In genomic region chr2:104817555-104818330, GRCm38 (mm10) we compare ENCODE assay signal across 8 mouse cellular contexts. TPM values are rescaled to one million over a fixed set of nuclear protein-coding genes. Genes with fewer than 3 reads are reported as not detected.
A peak's percentile ranks its signal among the peaks of the same experiment; 100 is the strongest.
DNase-seq lines count a peak whose midpoint lies in the region; ATAC-seq and TF ChIP-seq lines count a peak whose summit lies in the region.

No protein-coding gene starts in this region.

- ATAC-seq in heart, embryonic 14.5 days (ENCODE audit: insufficient number of reproducible peaks, insufficient read depth, low FRiP score, low read depth) = no peak
- no peak for ATAC-seq in liver, embryonic 16.5 days (ENCODE audit: low read depth)
- ATAC-seq in megakaryocyte-erythroid progenitor cell, adult 5-6 weeks (replicated peaks; ENCODE audit: low FRiP score, low TSS enrichment, poor library complexity, severe bottlenecking) = no peak

- H3K9me3 ChIP-seq in heart, embryonic 14.5 days (ENCODE audit: control insufficient read depth, low read length) = no peaks in the 10 kb centered on the region
- H3K9me3 ChIP-seq in liver, embryonic 16.5 days (replicated peaks; ENCODE audit: control insufficient read depth, low read length) = no peaks in the 10 kb centered on the region

- no peak for TF ChIP-seq CTCF in layer of hippocampus, adult 2 months (conservative IDR thresholded peaks at IDR 0.05)

- no peaks in the 10 kb centered on the region for H3K36me3 ChIP-seq in heart, embryonic 14.5 days (ENCODE audit: control insufficient read depth, insufficient read depth, low read length)
- H3K36me3 ChIP-seq in liver, embryonic 16.5 days (ENCODE audit: control insufficient read depth, insufficient read depth) = no peaks in the 10 kb centered on the region

- H3K4me1 ChIP-seq in heart, embryonic 14.5 days (ENCODE audit: control insufficient read depth in 2 of 2, insufficient read depth in 2 of 2, low read length in 2 of 2) = peaks cover 0 to 21% of the 10 kb centered on the region in 2 experiments; a peak in 1 of 4 replicates
- H3K4me1 ChIP-seq in liver, embryonic 16.5 days (ENCODE audit: control insufficient read depth, low read depth, low read length) = peaks cover 18% of the 10 kb centered on the region

- 2% methylated on average over 15 of the region's 15 CpGs for WGBS in heart, embryonic 14.5 days
- 4% methylated on average over 15 of the region's 15 CpGs for WGBS in liver, embryonic 16.5 days (ENCODE audit: insufficient replicate concordance)

- peak overlapping the region; percentile 95 for H3K27ac ChIP-seq in layer of hippocampus, adult 2 months
- H3K27ac ChIP-seq in heart, embryonic 14.5 days (replicated peaks in 1 of 2; ENCODE audit: control insufficient read depth in 1 of 2, insufficient read depth in 1 of 2, low read depth in 2 of 2, low read length in 2 of 2) = peak overlapping the region; percentile 92 to 95
- H3K27ac ChIP-seq in liver, embryonic 16.5 days (ENCODE audit: low read length) = peak overlapping the region; percentile 89; the same call in 1 of the 2 replicates

- H3K9ac ChIP-seq in heart, embryonic 14.5 days (ENCODE audit: low read length) = peak overlapping the region; percentile 99
- peak overlapping the region; percentile 87 for H3K9ac ChIP-seq in liver, embryonic 16.5 days (ENCODE audit: low read depth, low read length)

- peak overlapping the region; percentile 87 for H3K4me3 ChIP-seq in layer of hippocampus, adult 2 months
- peak overlapping the region; percentile 78 to 86; a peak in 3 of 4 replicates for H3K4me3 ChIP-seq in heart, embryonic 14.5 days (ENCODE audit: control insufficient read depth in 1 of 2, insufficient read depth in 1 of 2, low read depth in 1 of 2, low read length in 2 of 2)
- peak overlapping the region; percentile 86 for H3K4me3 ChIP-seq in liver, embryonic 16.5 days (ENCODE audit: low read depth, low read length)

- H3K4me2 ChIP-seq in heart, embryonic 14.5 days (ENCODE audit: low read length) = peak overlapping the region; percentile 79
- H3K4me2 ChIP-seq in liver, embryonic 16.5 days (ENCODE audit: low read depth, low read length) = peak overlapping the region; percentile 97

- H3K27me3 ChIP-seq in heart, embryonic 14.5 days (ENCODE audit: control insufficient read depth, insufficient read depth, low read length) = no peaks in the 10 kb centered on the region
- no peaks in the 10 kb centered on the region for H3K27me3 ChIP-seq in liver, embryonic 16.5 days (ENCODE audit: control insufficient read depth, insufficient read depth, low read depth, low read length)

- DNase-seq in layer of hippocampus, adult 2 months (ENCODE audit: low spot score in 2 of 2) = no peak
- no peak for DNase-seq in layer of hippocampus, postnatal 10 days (ENCODE audit: low spot score in 2 of 2)
- DNase-seq in NIH3T3 (ENCODE audit: low read depth) = peak; percentile 3
- DNase-seq in cerebellum, adult 9-11 months = no peak
- DNase-seq in lung, postnatal 4 days = no peak

RNA-seq across cellular contexts. Expression of gene Qser1, which starts 1.2 kb away (rescaled TPM):
- 10 to 100 TPM in 1 of 2 experiments, 1 to 10 TPM in 1; 9.8 to 11.3 TPM for total RNA-seq in layer of hippocampus, adult 2 months (2021)
- 10 to 100 TPM; 13.5 to 16.1 TPM for total RNA-seq in layer of hippocampus, postnatal 10 days (2021)
- polyA plus RNA-seq in heart, embryonic 14.5 days (2014; fragmentation: Nextera tagmentation; extraction: Ambion mirVana) = 11.1 and 11.9 TPM in 2 replicates
- polyA plus RNA-seq in liver, embryonic 16.5 days (2015; fragmentation: Nextera tagmentation; extraction: Ambion mirVana) = 1.6 and 1.7 TPM in 2 replicates
- 23.7 and 28.0 TPM in 2 replicates for total RNA-seq in megakaryocyte-erythroid progenitor cell, adult 5-6 weeks (2014; fragmentation: Nextera tagmentation)
- total RNA-seq in megakaryocyte-erythroid progenitor cell, adult 5-6 weeks (2017) = 3.8 and 12.6 TPM in 2 replicates

RNA-seq across cellular contexts. Expression of gene Prrg4, which starts 31.9 kb away (rescaled TPM):
- under 1 TPM; 0.47 to 0.56 TPM for total RNA-seq in layer of hippocampus, adult 2 months (2021)
- 1 to 10 TPM in 1 of 2 experiments, under 1 TPM in 1; 0.96 to 1.1 TPM for total RNA-seq in layer of hippocampus, postnatal 10 days (2021)
- polyA plus RNA-seq in heart, embryonic 14.5 days (2014; fragmentation: Nextera tagmentation; extraction: Ambion mirVana) = 1.1 and 1.3 TPM in 2 replicates
- polyA plus RNA-seq in liver, embryonic 16.5 days (2015; fragmentation: Nextera tagmentation; extraction: Ambion mirVana) = 0.33 and 0.39 TPM in 2 replicates
- 1.3 TPM in 2 replicates for total RNA-seq in megakaryocyte-erythroid progenitor cell, adult 5-6 weeks (2014; fragmentation: Nextera tagmentation)
- 5.2 and 13.1 TPM in 2 replicates for total RNA-seq in megakaryocyte-erythroid progenitor cell, adult 5-6 weeks (2017)

RNA-seq across cellular contexts. Expression of gene Ccdc73, which starts 49.9 kb away (rescaled TPM):
- total RNA-seq in layer of hippocampus, adult 2 months (2021) = 1 to 10 TPM in 1 of 2 experiments, not detected in 1; 1.2 TPM
- 1 to 10 TPM; 2.0 to 2.3 TPM for total RNA-seq in layer of hippocampus, postnatal 10 days (2021)
- 7.3 and 10.4 TPM in 2 replicates for polyA plus RNA-seq in heart, embryonic 14.5 days (2014; fragmentation: Nextera tagmentation; extraction: Ambion mirVana)
- polyA plus RNA-seq in liver, embryonic 16.5 days (2015; fragmentation: Nextera tagmentation; extraction: Ambion mirVana) = 2.1 and 3.1 TPM in 2 replicates
- not detected in 2 replicates for total RNA-seq in megakaryocyte-erythroid progenitor cell, adult 5-6 weeks (2014; fragmentation: Nextera tagmentation)
- 13.9 TPM in 1 of 2 replicates, not detected in the other for total RNA-seq in megakaryocyte-erythroid progenitor cell, adult 5-6 weeks (2017)
